Mouse (Mus musculus) megakaryocyte, embryonic 14.5 days (primary cell): ENCODE data around the gene Zap70.
"Not testable (repeated sequence)": the region's sequence is repeated elsewhere in the genome, so short reads cannot be mapped to it uniquely, and the experiment has no call there.

Experiments used
- FLI1 ChIP-seq: IDR thresholded peaks from 2 replicates; pipeline ENCODE4 v1.6.1; 2012; ENCODE audit warnings: low read length, inconsistent platforms, mixed read lengths
- GATA1 ChIP-seq: IDR thresholded peaks from 3 replicates; pipeline ENCODE4 v1.6.1; 2012; ENCODE audit warnings: mixed read lengths, low read length, inconsistent platforms, borderline replicate concordance

GRCm38 (mm10) chr1:36821918-36822317 is 60.3 kb downstream of the Zap70 start:
- not testable (repeated sequence) for TF ChIP-seq GATA1, FLI1
